Mouse (Mus musculus) kidney, postnatal 0 days (tissue): ENCODE measurements around the gene Coil. TPM values are rescaled to one million over a fixed set of nuclear protein-coding genes. Genes with fewer than 3 reads are reported as not detected.
A peak's percentile ranks its signal among the peaks of the same experiment; 100 is the strongest.

Experiments used
- ATAC-seq: fragments of 200-750 bp; cut with Nextera tagmentation; replicated peaks from 2 replicates; pipeline ENCODE4 v1.8.0; 2017; ENCODE audit warnings: low read depth, moderate number of reproducible peaks, moderate TSS enrichment, moderate library complexity; ENCODE audit not compliant: low FRiP score
- DNase-seq: peaks from one replicate; pipeline ENCODE4 v3.0.0-alpha.2; 2016; ENCODE audit warnings: low spot score
- H3K27ac ChIP-seq: fragments of 300-500 bp; sonication (generic); 2 replicates; pipeline ENCODE4 v1.5.1; 2014; ENCODE audit warnings: mild to moderate bottlenecking
- H3K27me3 ChIP-seq: fragments of 300-500 bp; sonication (generic); 2 replicates; pipeline ENCODE4 v1.6.1; 2014; ENCODE audit warnings: low read length, mixed read lengths; ENCODE audit not compliant: insufficient read depth
- H3K36me3 ChIP-seq: fragments of 300-500 bp; sonication (generic); 2 replicates; pipeline ENCODE4 v1.6.1; 2014; ENCODE audit warnings: low read length, mixed read lengths; ENCODE audit not compliant: insufficient read depth
- H3K4me1 ChIP-seq: fragments of 300-500 bp; sonication (generic); replicated peaks from 2 replicates; pipeline ENCODE4 v1.6.1; 2014; ENCODE audit warnings: antibody characterized with exemption, low read length, mixed read lengths; ENCODE audit not compliant: insufficient read depth
- H3K4me2 ChIP-seq: fragments of 300-500 bp; sonication (generic); 2 replicates; pipeline ENCODE4 v1.6.1; 2014; ENCODE audit warnings: mild to moderate bottlenecking, low read length, moderate library complexity, mixed read lengths
- H3K4me3 ChIP-seq: fragments of 300-500 bp; sonication (generic); replicated peaks from 2 replicates; pipeline ENCODE4 v1.5.1; 2014; ENCODE audit warnings: low read depth, low read length
- H3K9ac ChIP-seq: fragments of 300-500 bp; sonication (generic); 2 replicates; pipeline ENCODE4 v1.6.1; 2014; ENCODE audit warnings: low read depth, low read length
- H3K9me3 ChIP-seq: fragments of 300-500 bp; sonication (generic); replicated peaks from 2 replicates; pipeline ENCODE4 v1.6.1; 2016; ENCODE audit warnings: low read length, inconsistent platforms, mixed read lengths
- CTCF ChIP-seq: IDR thresholded peaks from 2 replicates; pipeline ENCODE4 v1.5.1; 2016; ENCODE audit warnings: antibody characterized with exemption, low read depth, mild to moderate bottlenecking, moderate library complexity
- WGBS: fragments of 180-500 bp; shearing (Covaris S2); extraction: QIAGEN DNeasy Blood & Tissue Kit; methylation state at CpG from one replicate; pipeline ENCODE4 v1.1.7; 2014; 5-methylcytosine and 5-hydroxymethylcytosine counted together
- polyA plus RNA-seq: library from polyadenylated mRNA; unstranded; fragments of >200 nt; fragmentation: Nextera tagmentation; extraction: Ambion mirVana; gene quantifications from 2 replicates; pipeline ENCODE4 v1.2.1, GENCODE M21; 2015

The Coil gene
- polyA plus RNA-seq, 1 experiment from 2014 or later, result 10.9 TPM

GRCm38 (mm10) chr11:88938770-88939169, 31.3 kb upstream of the Coil start:
- no peak for ATAC-seq
- Histone ChIP-seq H3K27me3 (no peaks in the 10 kb centered on the region), H3K27ac (no peak overlapping the region), H3K9me3 (no peaks in the 10 kb centered on the region), H3K4me1 (no peaks in the 10 kb centered on the region), H3K4me2 (no peak overlapping the region), H3K36me3 (0 out of 2 replicates have a peak, but pooled peaks cover 27% of the 10 kb centered on the region), H3K9ac (no peak overlapping the region), H3K4me3 (no peak overlapping the region)
- 99% methylated on average over 2 of the region's 2 CpGs for WGBS
- TF ChIP-seq CTCF, result peak; percentile 41
- DNase-seq, result no peak

GRCm38 (mm10) chr11:88939634-88940033, 30.4 kb upstream of the Coil start:
- no peak overlapping the region for H3K4me3 ChIP-seq
- ATAC-seq (no peak), DNase-seq (no peak)
- 90% methylated on average over 4 of the region's 4 CpGs for WGBS
- peaks cover 30% of the 10 kb centered on the region; the same call in 1 of the 2 replicates for H3K36me3 ChIP-seq
- no peak for TF ChIP-seq CTCF
- no peaks in the 10 kb centered on the region for H3K9me3 ChIP-seq
- H3K27me3 ChIP-seq, result no peaks in the 10 kb centered on the region
- no peak overlapping the region for H3K27ac ChIP-seq
- no peaks in the 10 kb centered on the region for H3K4me1 ChIP-seq
- H3K4me2 ChIP-seq, result no peak overlapping the region
- no peak overlapping the region for H3K9ac ChIP-seq

- no peak overlapping the region for H3K4me2 ChIP-seq
- H3K4me1 ChIP-seq, result no peaks in the 10 kb centered on the region
- H3K36me3 ChIP-seq, result peaks cover 25% of the 10 kb centered on the region; the same call in 1 of the 2 replicates
- DNase-seq, result no peak
- TF ChIP-seq CTCF, result no peak
- H3K9ac ChIP-seq, result no peak overlapping the region
- no peak for ATAC-seq
- no peaks in the 10 kb centered on the region for H3K9me3 ChIP-seq
- H3K27me3 ChIP-seq, result no peaks in the 10 kb centered on the region
- H3K27ac ChIP-seq, result no peak overlapping the region
- H3K4me3 ChIP-seq, result no peak overlapping the region
- 80% methylated on average over 12 of the region's 12 CpGs for WGBS
Observed at GRCm38 (mm10) chr11:88941489-88941888, 28.6 kb upstream of the Coil start.

- H3K4me1 ChIP-seq, result no peaks in the 10 kb centered on the region
Observed at GRCm38 (mm10) chr11:88945971-88946585, 24.0 kb upstream of the Coil start.

GRCm38 (mm10) chr11:88948896-88949295, 21.2 kb upstream of the Coil start:
- Histone ChIP-seq H3K27ac (no peak overlapping the region), H3K9me3 (no peaks in the 10 kb centered on the region), H3K27me3 (no peaks in the 10 kb centered on the region), H3K4me2 (no peak overlapping the region), H3K36me3 (peaks cover 19% of the 10 kb centered on the region; the same call in 1 of the 2 replicates), H3K4me1 (no peaks in the 10 kb centered on the region), H3K4me3 (no peak overlapping the region), H3K9ac (no peak overlapping the region)
- no peak for ATAC-seq
- 70% methylated on average over 8 of the region's 8 CpGs for WGBS
- TF ChIP-seq CTCF, result no peak
- DNase-seq, result no peak

More at GRCm38 (mm10) chr11:88945971-88946585, 24.0 kb upstream of the Coil start:
- DNase-seq, result peak; percentile 74
- H3K36me3 ChIP-seq, result peaks cover 27% of the 10 kb centered on the region; the same call in 1 of the 2 replicates
- no peak overlapping the region for H3K4me3 ChIP-seq
- WGBS, result 59% methylated on average over 8 of the region's 8 CpGs
- no peaks in the 10 kb centered on the region for H3K9me3 ChIP-seq
- ATAC-seq, result peak; percentile 51; the same call in 1 of the 2 replicates
- TF ChIP-seq CTCF, result no peak
- H3K9ac ChIP-seq, result no peak overlapping the region
- H3K27ac ChIP-seq, result no peak overlapping the region
- H3K4me2 ChIP-seq, result no peak overlapping the region
- no peaks in the 10 kb centered on the region for H3K27me3 ChIP-seq

GRCm38 (mm10) chr11:88949802-88950639, 20.0 kb upstream of the Coil start:
- DNase-seq, result no peak
- Histone ChIP-seq H3K9me3 (no peaks in the 10 kb centered on the region), H3K4me2 (no peak overlapping the region), H3K9ac (no peak overlapping the region), H3K36me3 (peaks cover 13% of the 10 kb centered on the region; the same call in 1 of the 2 replicates), H3K4me1 (no peaks in the 10 kb centered on the region), H3K4me3 (no peak overlapping the region), H3K27me3 (no peaks in the 10 kb centered on the region), H3K27ac (no peak overlapping the region)
- 82% methylated on average over 8 of the region's 8 CpGs for WGBS
- no peak for TF ChIP-seq CTCF
- no peak for ATAC-seq
